Mouse (Mus musculus): ENCODE results near the gene Rhbdl1. TPM values are rescaled to one million over a fixed set of nuclear protein-coding genes. Genes with fewer than 3 reads are reported as not detected.
A peak's percentile ranks its signal among the peaks of the same experiment; 100 is the strongest.

The Rhbdl1 gene
- polyA plus RNA-seq (2015; fragmentation: Nextera tagmentation; extraction: Ambion mirVana) = 1.4 and 1.9 TPM in 2 replicates

- Histone ChIP-seq H3K4me3 (ENCODE audit: low read depth, low read length) (peak within 1 kb of the TSS; percentile 34), H3K27me3 (replicated peaks; ENCODE audit: control insufficient read depth, insufficient read depth, low read length) (no peaks in the 10 kb centered on the region), H3K36me3 (ENCODE audit: control insufficient read depth, insufficient read depth) (peaks cover 43% of the 10 kb centered on the region), H3K9ac (ENCODE audit: low read depth, low read length) (peak within 1 kb of the TSS; percentile 51), H3K4me2 (replicated peaks; ENCODE audit: low read depth) (peak within 1 kb of the TSS; percentile 93), H3K27ac (ENCODE audit: low read depth, low read length) (no peak within 1 kb of the TSS; the same call in 1 of the 2 replicates), H3K9me3 (ENCODE audit: control insufficient read depth) (no peaks in the 10 kb centered on the region), H3K4me1 (replicated peaks; ENCODE audit: control insufficient read depth, insufficient read depth, low read length) (peaks cover 2% of the 10 kb centered on the region; the same call in 1 of the 2 replicates)
- TF ChIP-seq CTCF (IDR thresholded peaks at IDR 0.05; ENCODE audit: low read depth) = no peak
- 3% methylated on average over 29 of the region's 29 CpGs for WGBS
- ATAC-seq = no peak
Measured at GRCm38 (mm10) chr17:25837076-25837410, at the start of gene Rhbdl1. TSS of gene Rhbdl1 (minus strand) at chr17:25837295.

DNA sequence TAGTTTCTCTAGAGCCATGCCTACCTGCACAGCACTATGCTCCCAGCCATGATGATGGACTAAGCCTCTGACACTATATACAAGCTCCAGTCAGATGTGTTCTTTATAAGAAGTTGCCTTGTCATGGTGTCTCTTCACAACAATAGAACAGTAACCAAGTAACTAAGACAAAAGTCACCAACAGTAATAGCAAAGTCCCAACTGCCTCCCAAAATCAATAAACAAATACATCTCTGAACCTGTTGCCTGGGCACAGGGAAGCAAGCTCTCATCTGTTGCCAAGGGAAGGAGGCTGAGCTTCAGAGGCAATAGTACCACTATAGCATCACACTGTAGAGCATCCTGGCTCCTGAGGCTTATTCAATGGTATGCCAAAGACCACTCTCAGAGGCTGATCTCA is 49.7 kb upstream of the Rhbdl1 start:
- no peaks in the 10 kb centered on the region for H3K27me3 ChIP-seq (replicated peaks; ENCODE audit: control insufficient read depth, insufficient read depth, low read length)
- H3K4me3 ChIP-seq (ENCODE audit: low read depth, low read length) = no peak overlapping the region
- peaks cover 55% of the 10 kb centered on the region for H3K36me3 ChIP-seq (ENCODE audit: control insufficient read depth, insufficient read depth)
- no peak for TF ChIP-seq CTCF (IDR thresholded peaks at IDR 0.05; ENCODE audit: low read depth)
- no peak overlapping the region for H3K9ac ChIP-seq (ENCODE audit: low read depth, low read length)
- ATAC-seq = no peak
- no peaks in the 10 kb centered on the region for H3K9me3 ChIP-seq (ENCODE audit: control insufficient read depth)
- H3K4me2 ChIP-seq (replicated peaks; ENCODE audit: low read depth) = no peak overlapping the region
- no peak overlapping the region for H3K27ac ChIP-seq (ENCODE audit: low read depth, low read length)
- H3K4me1 ChIP-seq (replicated peaks; ENCODE audit: control insufficient read depth, insufficient read depth, low read length) = no peaks in the 10 kb centered on the region

GRCm38 (mm10) chr17:25885636-25886035 is 48.5 kb upstream of the Rhbdl1 start:
- no peaks in the 10 kb centered on the region for H3K27me3 ChIP-seq (replicated peaks; ENCODE audit: control insufficient read depth, insufficient read depth, low read length)
- TF ChIP-seq CTCF (IDR thresholded peaks at IDR 0.05; ENCODE audit: low read depth) = peak; percentile 73
- no peaks in the 10 kb centered on the region for H3K9me3 ChIP-seq (ENCODE audit: control insufficient read depth)
- H3K4me2 ChIP-seq (replicated peaks; ENCODE audit: low read depth) = no peak overlapping the region
- H3K4me1 ChIP-seq (replicated peaks; ENCODE audit: control insufficient read depth, insufficient read depth, low read length) = no peaks in the 10 kb centered on the region
- H3K4me3 ChIP-seq (ENCODE audit: low read depth, low read length) = no peak overlapping the region
- 64% methylated on average over 4 of the region's 4 CpGs for WGBS
- peaks cover 55% of the 10 kb centered on the region for H3K36me3 ChIP-seq (ENCODE audit: control insufficient read depth, insufficient read depth)
- no peak overlapping the region for H3K9ac ChIP-seq (ENCODE audit: low read depth, low read length)
- 0 out of 2 replicates have a peak, but pooled peaks have one; percentile 32 for ATAC-seq
- no peak overlapping the region for H3K27ac ChIP-seq (ENCODE audit: low read depth, low read length)

GRCm38 (mm10) chr17:25883824-25884223 is 46.7 kb upstream of the Rhbdl1 start:
- peaks cover 43% of the 10 kb centered on the region for H3K36me3 ChIP-seq (ENCODE audit: control insufficient read depth, insufficient read depth)
- no peak overlapping the region for H3K4me3 ChIP-seq (ENCODE audit: low read depth, low read length)
- peak; percentile 41; the same call in 1 of the 2 replicates for TF ChIP-seq CTCF (IDR thresholded peaks at IDR 0.05; ENCODE audit: low read depth)
- H3K9me3 ChIP-seq (ENCODE audit: control insufficient read depth) = no peaks in the 10 kb centered on the region
- no peaks in the 10 kb centered on the region for H3K27me3 ChIP-seq (replicated peaks; ENCODE audit: control insufficient read depth, insufficient read depth, low read length)
- H3K27ac ChIP-seq (ENCODE audit: low read depth, low read length) = no peak overlapping the region
- no peak for ATAC-seq
- no peaks in the 10 kb centered on the region for H3K4me1 ChIP-seq (replicated peaks; ENCODE audit: control insufficient read depth, insufficient read depth, low read length)
- no peak overlapping the region for H3K4me2 ChIP-seq (replicated peaks; ENCODE audit: low read depth)
- H3K9ac ChIP-seq (ENCODE audit: low read depth, low read length) = no peak overlapping the region
- WGBS = 90% methylated on average over 3 of the region's 3 CpGs

DNA sequence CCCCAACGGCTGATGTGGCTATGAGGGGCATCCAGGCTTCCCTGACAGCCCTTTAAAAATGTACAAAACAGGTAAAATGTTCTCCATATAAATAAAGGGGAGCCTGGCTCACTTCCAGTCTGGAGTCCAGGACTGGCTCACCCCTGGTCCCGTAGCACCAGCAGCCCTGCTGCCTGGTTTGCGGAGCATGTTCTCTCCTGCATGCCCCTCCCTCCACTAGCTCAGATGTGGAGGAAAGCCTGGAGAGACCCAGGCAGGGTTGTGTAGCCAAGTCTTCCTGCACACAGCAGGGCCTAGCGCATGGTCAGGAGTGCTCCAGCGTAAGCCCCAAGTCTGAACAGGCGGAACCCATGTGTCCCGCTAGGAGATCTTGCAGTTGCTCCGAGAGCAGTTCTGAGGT is 46.2 kb upstream of the Rhbdl1 start:
- ATAC-seq = no peak

GRCm38 (mm10) chr17:25882306-25882705 is 45.2 kb upstream of the Rhbdl1 start:
- Histone ChIP-seq H3K9me3 (ENCODE audit: control insufficient read depth) (no peaks in the 10 kb centered on the region), H3K4me3 (ENCODE audit: low read depth, low read length) (no peak overlapping the region), H3K27ac (ENCODE audit: low read depth, low read length) (no peak overlapping the region), H3K27me3 (replicated peaks; ENCODE audit: control insufficient read depth, insufficient read depth, low read length) (no peaks in the 10 kb centered on the region), H3K9ac (ENCODE audit: low read depth, low read length) (no peak overlapping the region), H3K36me3 (ENCODE audit: control insufficient read depth, insufficient read depth) (peaks cover 39% of the 10 kb centered on the region), H3K4me2 (replicated peaks; ENCODE audit: low read depth) (no peak overlapping the region), H3K4me1 (replicated peaks; ENCODE audit: control insufficient read depth, insufficient read depth, low read length) (no peaks in the 10 kb centered on the region)
- ATAC-seq = no peak
- TF ChIP-seq CTCF (IDR thresholded peaks at IDR 0.05; ENCODE audit: low read depth) = peak; percentile 33
- WGBS = 59% methylated on average over 5 of the region's 5 CpGs

More for the DNA sequence above, 46.2 kb upstream of the Rhbdl1 start:
- Histone ChIP-seq H3K27ac (ENCODE audit: low read depth, low read length) (no peak overlapping the region), H3K9me3 (ENCODE audit: control insufficient read depth) (no peaks in the 10 kb centered on the region), H3K27me3 (replicated peaks; ENCODE audit: control insufficient read depth, insufficient read depth, low read length) (no peaks in the 10 kb centered on the region), H3K4me1 (replicated peaks; ENCODE audit: control insufficient read depth, insufficient read depth, low read length) (no peaks in the 10 kb centered on the region), H3K9ac (ENCODE audit: low read depth, low read length) (no peak overlapping the region), H3K4me3 (ENCODE audit: low read depth, low read length) (no peak overlapping the region), H3K36me3 (ENCODE audit: control insufficient read depth, insufficient read depth) (peaks cover 40% of the 10 kb centered on the region), H3K4me2 (replicated peaks; ENCODE audit: low read depth) (no peak overlapping the region)
- no peak for TF ChIP-seq CTCF (IDR thresholded peaks at IDR 0.05; ENCODE audit: low read depth)
- 85% methylated on average over 8 of the region's 8 CpGs for WGBS

DNA sequence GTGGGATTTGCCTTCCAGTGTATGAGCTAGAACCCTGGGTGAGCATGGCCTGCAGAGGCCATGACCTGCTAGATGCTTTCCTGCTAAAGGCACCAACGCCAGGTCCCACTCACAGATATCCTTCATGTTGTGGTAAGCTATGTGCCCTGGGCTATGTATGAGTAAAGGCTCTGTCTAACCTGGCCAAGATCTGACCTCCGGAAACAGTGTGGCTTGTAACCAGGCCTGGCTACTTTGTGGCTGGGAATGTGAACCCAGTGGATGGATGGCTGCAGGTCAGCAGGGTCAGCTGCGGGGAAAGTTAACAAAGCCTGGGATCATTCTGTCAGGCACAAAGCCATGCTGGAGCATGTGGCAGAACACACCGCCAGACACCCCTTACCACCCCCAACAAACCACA is 44.6 kb upstream of the Rhbdl1 start:
- no peak overlapping the region for H3K4me2 ChIP-seq (replicated peaks; ENCODE audit: low read depth)
- H3K9ac ChIP-seq (ENCODE audit: low read depth, low read length) = no peak overlapping the region
- ATAC-seq = no peak
- no peak for TF ChIP-seq CTCF (IDR thresholded peaks at IDR 0.05; ENCODE audit: low read depth)
- WGBS = 58% methylated on average over 4 of the region's 4 CpGs
- H3K4me3 ChIP-seq (ENCODE audit: low read depth, low read length) = no peak overlapping the region
- H3K27me3 ChIP-seq (replicated peaks; ENCODE audit: control insufficient read depth, insufficient read depth, low read length) = no peaks in the 10 kb centered on the region
- H3K9me3 ChIP-seq (ENCODE audit: control insufficient read depth) = no peaks in the 10 kb centered on the region
- H3K4me1 ChIP-seq (replicated peaks; ENCODE audit: control insufficient read depth, insufficient read depth, low read length) = peaks cover 3% of the 10 kb centered on the region; the same call in 1 of the 2 replicates
- peaks cover 39% of the 10 kb centered on the region for H3K36me3 ChIP-seq (ENCODE audit: control insufficient read depth, insufficient read depth)
- H3K27ac ChIP-seq (ENCODE audit: low read depth, low read length) = no peak overlapping the region
